Mouse (Mus musculus): Measurements from ENCODE around the gene Hecw2. TPM values are rescaled to one million over a fixed set of nuclear protein-coding genes. Genes with fewer than 3 reads are reported as not detected.
A peak's percentile ranks its signal among the peaks of the same experiment; 100 is the strongest.

The Hecw2 gene
- total RNA-seq, 1 experiment from 2014 or later, result not detected

DNA sequence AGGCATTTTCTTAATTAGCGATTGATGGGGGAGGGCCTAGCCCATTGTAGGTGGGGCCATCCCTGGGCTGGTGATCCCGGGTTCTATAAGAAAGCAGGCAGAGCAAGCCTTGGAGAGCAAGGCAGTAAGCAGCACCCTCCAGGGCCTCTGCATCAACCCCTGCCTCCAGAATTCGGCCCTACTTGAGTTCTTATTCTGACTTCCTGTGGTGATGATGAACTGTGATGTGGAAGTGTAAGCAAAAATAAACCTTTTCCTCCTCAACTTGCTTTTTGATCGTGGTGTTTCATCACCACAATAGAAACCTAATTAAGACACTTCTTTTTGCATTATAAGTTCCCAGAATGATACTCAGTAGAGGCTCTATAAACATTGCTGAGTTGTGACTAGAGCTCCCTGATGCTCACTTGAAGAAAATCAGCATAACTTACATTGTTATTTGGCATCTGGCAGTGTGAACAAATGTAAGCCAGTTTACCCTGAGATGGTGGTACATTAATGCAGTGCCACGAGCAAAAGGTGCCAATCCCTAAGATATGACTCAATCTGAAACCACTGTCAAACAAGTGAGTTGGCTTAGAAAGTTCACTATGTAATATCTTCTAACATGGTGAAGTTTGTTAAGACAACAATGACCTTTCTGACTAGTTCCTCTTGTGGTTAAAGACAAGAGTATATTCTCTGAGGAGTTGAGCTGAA, 349.9 kb downstream of the Hecw2 start:
- peak; percentile 45 for ATAC-seq (replicated peaks; ENCODE audit: low read depth, poor library complexity, severe bottlenecking)

DNA sequence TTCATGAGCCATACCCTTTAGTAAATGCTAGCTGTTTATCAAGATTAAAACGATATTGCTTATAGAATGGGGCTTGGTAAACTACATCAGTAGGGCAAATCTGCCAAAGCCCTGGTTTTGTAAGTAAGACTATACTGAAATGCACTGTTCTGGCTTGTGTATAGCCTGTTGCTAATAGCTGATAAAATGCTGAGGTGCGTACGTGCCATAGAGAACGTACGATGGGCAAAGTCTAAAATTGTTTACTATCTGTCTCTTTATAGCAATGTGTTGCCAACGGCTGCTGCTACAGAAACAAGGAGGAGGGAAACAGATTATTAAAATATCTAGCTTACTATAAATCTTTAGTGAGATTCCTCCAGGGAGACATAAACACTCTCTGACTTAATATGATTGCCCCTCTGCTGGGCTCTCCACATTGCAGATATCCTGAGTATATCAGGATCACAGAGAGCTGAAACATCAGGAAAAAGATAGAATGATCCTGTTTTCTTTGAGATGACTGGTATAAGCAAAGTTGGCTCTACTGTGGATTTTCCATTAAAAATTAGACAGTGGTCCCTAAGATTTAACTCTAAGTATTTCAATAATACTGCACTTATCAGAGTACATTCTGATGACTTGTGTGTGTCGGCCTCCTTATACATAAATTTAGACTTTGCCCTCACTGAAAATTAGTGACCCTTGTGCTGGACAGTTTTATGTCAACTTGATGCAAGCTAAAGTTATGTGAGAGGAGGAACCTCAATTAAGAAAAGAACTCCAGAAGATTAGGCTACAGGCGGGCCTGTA, 350.6 kb downstream of the Hecw2 start:
- no peak for ATAC-seq (replicated peaks; ENCODE audit: low read depth, poor library complexity, severe bottlenecking)

DNA sequence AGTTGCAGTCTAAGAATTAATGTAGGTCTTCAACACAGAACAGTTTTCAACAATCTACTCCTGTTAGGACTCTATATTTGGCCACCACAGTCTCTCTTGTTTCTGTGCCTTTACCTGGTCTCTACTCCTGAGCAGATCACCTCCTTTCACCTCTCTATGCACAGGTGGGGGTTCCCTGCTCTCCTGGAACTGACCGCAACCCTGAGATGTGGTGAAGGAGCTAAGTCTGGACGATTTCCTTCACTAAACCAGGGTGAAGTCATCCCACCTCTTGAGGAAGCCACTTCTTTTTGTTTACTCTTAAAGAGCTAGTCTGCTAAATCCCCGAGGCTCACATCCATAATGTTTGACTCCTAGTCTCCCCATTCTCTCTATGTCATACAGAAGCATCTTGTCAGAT, 351.9 kb downstream of the Hecw2 start:
- ATAC-seq (replicated peaks; ENCODE audit: low read depth, poor library complexity, severe bottlenecking), result no peak

DNA sequence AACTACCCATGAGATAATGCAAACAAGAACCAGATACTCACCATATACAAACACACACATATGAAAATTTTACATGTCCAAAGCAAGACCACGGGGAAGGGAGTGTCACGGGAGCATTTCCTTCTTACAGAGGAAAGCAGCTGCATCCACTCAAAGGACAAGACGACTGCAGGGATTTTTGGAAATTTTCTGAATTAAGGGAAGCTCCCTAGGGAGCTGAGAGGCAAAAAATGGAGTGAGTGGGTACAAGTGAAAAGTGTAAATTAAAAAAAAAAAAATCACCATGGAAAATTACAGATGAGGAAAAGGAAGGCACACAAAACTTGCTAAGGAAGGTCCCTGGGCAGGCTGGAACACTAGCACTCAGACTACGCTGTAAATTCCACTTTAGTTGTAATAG, 353.9 kb downstream of the Hecw2 start:
- ATAC-seq (replicated peaks; ENCODE audit: low read depth, poor library complexity, severe bottlenecking), result no peak

DNA sequence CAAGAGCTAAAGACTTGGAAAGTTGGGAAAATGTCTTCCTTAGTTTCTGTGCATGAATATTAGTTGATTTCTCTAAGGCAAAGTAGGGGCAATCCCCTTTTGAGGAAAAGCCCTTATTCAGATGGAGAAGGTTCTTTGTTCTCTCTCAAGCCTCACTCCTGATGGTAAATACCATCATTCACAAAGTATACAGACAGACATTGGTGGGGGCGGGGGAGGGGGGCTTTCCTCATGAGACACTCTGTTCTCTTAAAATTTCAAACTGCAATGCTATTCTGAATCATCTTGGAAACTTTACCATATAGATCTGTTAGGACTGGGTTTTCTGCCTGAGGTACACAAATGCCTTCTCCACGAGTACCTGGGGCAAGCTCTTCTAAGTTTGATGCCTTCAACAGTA, 355.6 kb downstream of the Hecw2 start:
- no peak for ATAC-seq (replicated peaks; ENCODE audit: low read depth, poor library complexity, severe bottlenecking)

DNA sequence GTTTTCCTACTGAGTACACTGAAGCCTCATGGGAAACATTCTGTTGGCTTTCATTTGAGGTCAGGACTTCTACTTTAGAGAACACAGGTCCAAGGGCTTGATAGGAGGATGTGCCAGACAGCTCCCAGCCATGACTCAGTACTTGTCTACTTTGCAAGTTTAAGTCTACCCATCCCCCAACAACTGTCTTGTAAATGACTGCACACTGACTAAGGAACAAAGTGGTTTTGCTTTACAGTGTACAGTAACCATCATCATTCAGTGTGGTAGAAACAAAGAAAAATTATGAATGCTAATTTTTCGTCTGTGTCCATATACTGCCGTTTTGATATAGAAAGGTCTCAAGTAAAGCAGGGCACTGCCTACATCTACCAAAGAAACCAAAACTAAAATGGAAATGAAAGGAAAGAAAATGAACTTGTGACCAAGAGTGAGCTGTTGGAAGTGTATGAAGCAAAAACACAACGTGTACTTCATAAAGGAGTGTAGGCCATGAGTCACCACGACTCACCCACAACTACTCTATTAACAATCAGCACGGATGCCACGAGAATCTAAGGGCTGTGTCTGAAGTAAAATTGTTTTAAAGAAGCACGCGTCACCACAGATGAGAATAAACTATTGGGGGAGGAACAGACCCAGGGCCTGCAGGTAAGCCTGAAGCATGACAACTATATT, 356.6 kb downstream of the Hecw2 start:
- ATAC-seq (replicated peaks; ENCODE audit: low read depth, poor library complexity, severe bottlenecking), result peak; percentile 72; the same call in 1 of the 2 replicates

DNA sequence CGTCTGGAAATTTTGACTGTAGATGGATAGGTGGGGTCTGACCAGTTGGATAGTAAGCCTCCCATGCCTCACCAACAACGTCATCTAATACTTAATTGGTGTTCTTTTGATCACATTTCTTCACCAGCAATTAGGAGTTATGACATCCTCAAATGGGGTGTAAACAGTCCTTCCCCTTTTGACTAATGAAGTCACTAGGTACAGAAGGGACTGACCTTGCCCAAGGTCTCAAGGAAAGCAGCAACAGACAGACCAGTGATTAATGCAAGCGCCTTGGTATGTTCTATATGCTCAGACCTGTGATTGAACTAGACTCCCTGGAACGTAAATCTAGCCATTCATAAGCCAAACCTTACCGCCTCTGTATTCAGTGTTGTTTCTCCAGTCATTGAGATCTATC, 364.7 kb downstream of the Hecw2 start:
- no peak for ATAC-seq (replicated peaks; ENCODE audit: low read depth, poor library complexity, severe bottlenecking)

DNA sequence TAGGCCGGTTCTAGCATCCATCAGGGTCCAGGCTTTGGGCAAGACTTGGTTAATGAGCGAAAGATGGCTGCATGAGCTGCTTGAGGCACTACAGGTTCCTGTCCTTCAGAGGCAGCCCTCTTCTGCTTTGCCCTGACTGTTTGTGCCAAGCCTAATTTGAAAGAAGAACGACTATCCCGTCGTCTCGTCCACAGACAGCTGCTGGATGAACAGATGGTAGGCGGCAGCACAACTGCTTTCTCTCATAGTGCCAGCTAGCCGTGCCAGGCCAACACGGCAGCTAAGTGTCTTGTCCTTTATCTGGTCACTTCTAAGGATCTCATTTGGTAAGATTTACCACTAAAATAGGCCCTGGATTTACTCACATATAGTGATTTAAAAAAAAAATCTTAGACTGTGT, 365.9 kb downstream of the Hecw2 start:
- no peak for ATAC-seq (replicated peaks; ENCODE audit: low read depth, poor library complexity, severe bottlenecking)

DNA sequence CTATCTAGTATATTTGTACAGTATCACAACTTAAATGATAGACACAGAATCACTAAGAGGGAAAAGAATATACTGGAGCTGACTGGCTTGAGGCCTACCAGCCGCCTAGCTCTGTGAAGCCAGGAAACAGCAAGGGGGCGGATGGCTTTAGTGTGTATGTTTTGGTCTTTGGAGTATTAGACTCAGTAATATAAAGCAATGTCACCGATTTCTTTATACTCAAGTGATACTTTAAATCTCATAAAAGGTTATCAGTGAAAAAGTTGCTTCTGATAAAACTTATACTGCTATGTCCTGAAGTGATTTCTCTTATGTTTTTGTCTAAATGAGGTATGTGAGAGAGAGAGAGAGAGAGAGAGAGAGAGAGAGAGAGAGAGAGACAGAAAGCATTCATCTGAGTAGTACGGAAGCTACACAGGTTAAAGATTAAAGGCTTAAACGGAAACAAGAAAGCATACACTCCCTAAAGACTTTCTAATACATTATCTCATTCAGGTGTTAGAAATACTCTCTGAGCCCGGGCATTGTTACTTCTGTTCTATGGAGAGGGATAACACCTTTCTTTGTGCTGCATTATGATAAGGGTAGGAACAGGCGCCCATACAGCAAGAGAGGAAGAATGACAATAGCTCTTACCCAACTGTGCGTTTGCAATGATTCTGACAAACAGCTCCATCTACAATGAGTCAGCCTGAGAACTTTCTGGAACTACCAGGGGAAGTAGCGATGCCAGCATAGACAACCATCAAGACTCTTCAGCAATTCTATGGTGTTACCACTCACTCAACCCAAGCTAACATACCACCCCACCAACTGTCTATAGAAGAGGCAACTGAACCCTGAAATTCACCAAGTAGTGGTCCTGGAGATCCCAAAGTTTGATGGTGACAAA, 370.3 kb downstream of the Hecw2 start:
- ATAC-seq (replicated peaks; ENCODE audit: low read depth, poor library complexity, severe bottlenecking), result 0 out of 2 replicates have a peak, but pooled peaks have one; percentile 9

DNA sequence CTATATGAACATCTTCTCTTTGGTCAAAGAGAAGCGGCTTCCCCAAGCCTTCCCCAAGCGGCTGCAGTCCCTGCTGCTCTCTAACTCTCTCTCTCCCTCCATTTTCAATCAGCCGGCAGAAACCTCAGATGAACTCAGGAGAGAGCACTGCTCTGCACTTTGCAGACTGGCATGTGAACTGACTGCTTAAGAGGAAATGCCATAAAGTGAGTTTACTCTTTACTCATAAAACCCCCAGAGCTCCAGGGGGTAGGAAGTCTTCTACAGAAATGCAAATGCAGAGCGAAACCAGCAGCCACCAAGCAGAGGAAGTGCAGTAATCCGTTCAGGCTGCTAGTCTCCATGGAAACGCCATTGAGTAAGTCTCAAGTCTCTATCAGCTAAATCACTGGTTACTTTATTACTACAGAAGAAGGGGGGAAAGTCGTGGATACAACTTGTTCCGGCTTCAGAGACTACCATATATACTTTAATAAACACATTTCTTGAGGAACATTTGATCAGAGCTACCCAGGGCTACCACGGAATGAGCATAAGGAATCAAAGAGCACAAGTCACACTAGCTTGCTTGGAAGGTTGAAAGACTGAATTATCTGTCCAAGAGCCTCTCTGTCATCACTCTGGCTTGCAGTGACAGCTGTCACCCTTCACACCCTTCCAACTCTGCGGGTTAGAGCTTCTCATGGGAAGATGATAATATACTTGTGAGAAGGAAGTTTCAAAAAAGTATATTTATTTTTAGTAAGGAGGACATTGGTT, 371.1 kb downstream of the Hecw2 start:
- peak; percentile 98 for ATAC-seq (replicated peaks; ENCODE audit: low read depth, poor library complexity, severe bottlenecking)

DNA sequence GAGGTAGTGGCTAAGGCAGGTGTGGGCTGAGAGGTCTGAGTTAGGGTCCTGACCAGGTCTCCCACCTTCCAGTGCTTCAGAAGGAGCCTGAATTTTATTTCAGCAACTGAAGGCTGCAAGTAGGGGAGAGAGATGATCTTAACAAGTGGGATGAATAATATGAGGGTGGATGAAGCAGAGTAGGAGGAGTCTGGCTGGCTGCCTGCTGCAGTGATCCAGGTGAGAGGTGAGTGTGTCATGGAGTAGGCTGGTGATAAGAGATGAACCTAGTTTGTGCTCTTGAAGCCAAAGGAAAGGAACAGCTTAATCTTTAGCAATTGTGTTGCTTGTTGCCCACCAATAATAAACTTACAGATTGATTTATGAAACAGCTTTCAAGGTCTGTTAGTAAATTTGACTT, 373.0 kb downstream of the Hecw2 start:
- ATAC-seq (replicated peaks; ENCODE audit: low read depth, poor library complexity, severe bottlenecking), result no peak

DNA sequence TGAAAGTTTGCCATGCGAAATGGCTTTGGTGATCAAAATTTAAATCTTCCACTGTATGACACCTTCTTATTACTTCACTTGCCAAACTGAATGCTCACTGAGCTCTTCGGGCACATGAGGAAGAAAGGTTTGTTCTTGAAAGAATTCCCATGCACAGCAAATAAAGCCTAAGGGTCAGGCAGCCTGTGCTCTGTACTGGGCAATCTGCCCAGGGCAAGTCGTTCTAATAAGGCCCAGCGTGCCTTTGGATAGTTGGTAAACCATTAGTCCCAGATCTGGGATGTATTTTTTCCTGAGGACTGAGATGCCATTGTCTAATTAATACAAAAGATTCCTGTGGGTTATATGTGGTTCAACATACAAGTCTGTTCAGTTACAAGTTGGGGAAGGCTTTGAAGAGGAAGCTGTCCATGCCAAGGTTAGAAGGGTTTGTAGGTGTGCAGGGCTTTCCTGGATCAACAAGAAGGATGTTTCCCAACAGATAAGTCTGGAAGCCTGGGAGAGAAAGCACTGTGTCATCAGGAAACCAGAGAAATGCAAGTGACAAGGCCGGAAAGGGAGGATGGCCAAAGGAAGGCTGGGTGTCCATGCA, 374.8 kb downstream of the Hecw2 start:
- no peak for ATAC-seq (replicated peaks; ENCODE audit: low read depth, poor library complexity, severe bottlenecking)

DNA sequence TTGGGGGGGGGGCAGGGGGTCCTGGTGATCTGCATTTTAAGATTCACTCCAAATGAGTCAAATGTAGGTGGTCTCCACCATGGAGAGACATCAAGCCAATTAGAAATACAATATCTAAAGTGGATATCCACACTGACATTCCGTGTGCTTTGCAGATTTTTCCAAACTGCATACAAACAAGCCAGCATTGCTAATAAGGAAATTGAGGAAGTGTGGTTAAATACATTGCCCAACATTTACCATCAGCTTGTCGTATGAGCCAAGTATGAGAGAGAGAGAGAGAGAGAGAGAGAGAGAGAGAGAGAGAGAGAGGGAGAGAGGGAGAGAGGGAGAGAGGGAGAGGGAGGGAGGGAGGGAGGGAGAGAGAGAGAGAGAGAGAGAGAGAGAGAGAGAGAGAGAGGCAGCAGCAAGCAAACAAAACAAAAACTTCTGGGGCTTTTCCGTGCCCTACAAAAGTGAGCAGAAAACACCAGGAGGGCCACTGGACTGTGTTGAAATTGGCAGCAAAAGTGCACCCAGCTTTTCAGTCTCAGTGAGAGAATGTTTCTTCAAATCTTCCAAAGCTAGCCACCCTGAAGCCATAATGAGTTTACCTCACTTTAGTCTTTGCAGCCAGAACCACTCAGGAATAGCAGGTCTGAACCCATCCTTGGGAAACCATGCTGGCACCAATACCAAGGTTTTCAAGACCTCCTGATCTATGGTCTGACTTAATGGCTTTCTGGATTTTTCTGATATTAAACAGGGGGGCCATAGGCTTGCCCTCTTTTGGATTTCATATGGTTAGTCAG, 376.7 kb downstream of the Hecw2 start:
- ATAC-seq (replicated peaks; ENCODE audit: low read depth, poor library complexity, severe bottlenecking), result peak; percentile 86

DNA sequence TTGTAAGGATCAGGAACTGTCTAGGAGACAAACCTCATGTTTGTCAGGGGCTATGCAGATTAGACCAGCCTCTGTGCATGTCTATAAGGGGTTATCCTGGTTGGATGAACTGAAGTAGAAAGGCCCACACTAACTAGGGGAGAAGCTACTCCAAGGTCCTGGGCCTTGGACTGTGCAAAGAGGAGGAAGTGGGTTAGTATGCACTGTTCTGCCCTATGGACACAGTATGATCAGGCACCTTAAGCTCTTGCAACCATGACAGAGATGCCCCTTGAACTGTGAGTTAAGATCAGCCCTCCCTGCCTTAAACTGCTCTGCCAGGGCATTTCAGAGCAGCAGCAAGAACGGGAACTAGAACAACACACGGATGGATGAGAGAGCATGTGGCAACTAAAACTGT, 378.6 kb downstream of the Hecw2 start:
- peak; percentile 55 for ATAC-seq (replicated peaks; ENCODE audit: low read depth, poor library complexity, severe bottlenecking)

DNA sequence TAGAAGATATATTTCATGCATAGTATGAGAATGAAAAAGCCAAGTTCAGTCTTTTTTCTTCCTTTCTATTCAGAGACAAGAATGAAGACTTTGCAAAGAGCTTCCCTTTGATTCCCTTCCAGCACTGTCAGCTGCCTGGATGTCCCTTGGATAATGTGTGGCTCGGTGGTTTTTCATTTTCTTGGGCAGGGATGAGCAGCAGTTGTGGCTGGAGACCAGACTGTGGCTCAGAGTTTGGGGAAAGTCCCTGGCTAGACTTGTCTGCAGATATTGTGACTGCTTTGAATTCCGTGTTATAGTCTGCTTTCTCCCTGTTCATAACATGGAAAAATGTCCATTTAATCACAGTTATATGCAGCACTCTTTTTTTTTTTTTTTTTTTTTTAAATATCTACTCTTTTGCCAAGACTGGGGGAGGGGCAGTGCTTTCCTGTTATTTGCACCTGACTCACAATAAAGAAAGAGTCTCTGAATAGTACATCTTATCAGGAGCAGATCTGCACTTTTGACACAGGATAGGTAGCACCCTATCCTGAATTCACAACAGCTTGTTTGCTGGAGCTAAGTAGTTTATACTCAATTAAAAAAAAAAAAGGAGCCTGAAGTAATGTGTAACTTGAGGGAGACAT, 380.8 kb downstream of the Hecw2 start:
- ATAC-seq (replicated peaks; ENCODE audit: low read depth, poor library complexity, severe bottlenecking), result no peak

DNA sequence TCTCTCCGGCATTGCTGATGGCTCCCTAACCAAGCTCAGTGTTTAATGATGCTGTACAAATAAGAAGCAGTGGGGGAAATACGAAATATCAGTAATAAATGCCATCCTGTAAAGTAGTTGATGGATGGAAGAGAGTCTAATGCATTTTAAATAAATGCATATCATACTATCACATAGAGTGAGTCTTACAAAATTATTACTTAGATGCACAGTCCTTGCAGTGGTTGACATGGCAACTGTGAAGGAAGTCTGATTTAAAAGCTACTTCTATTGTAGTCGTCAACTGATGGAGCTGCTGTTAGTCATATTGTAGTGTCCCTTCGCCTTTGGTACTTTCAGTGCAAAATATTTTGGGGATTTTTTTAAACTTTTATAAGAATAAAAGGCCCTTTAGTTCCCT, 383.0 kb downstream of the Hecw2 start:
- no peak for ATAC-seq (replicated peaks; ENCODE audit: low read depth, poor library complexity, severe bottlenecking)

DNA sequence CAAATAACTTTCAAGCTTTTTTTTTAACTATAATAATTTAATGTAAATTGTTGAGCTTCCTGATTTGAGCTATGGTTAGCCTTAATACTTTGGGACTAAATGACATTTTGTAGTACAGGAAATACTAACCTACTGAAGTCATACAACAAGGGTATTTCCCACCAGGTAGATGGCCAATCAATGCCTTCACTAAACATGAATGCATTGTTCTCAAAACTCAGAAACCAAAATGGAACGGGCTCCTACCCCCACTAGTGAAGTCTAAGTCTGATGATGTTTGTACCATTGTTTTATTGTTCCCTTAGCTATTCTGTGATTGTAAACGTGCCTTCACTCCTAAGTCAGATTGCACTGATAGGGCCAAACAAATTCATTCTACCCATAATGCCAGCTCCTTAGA, 386.7 kb downstream of the Hecw2 start:
- no peak for ATAC-seq (replicated peaks; ENCODE audit: low read depth, poor library complexity, severe bottlenecking)

DNA sequence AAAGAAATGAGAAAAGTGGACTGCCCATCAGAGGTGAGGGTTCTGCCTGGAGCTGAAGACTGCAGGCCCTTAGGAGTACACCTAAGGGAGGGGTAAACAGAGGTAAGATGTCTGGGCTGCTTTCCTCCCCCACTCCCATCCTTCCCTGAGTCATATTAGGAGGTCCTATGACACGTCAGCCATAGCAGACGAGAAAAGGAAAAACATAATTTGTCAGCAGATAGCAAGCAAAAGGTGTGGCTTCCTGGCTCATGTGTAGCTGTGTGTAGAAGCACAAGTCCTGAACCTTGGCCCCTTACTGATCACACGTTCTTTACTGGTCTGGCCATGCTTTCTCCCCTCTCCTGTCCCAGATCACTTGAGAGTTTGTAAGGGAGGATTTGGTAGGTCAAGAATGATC, 397.2 kb downstream of the Hecw2 start:
- no peak for ATAC-seq (replicated peaks; ENCODE audit: low read depth, poor library complexity, severe bottlenecking)

Data from common myeloid progenitor, adult 5-6 weeks (primary cell).